Mouse (Mus musculus) neural tube, embryonic 15.5 days (tissue): Measurements from ENCODE around the gene Igfbp6. TPM values are rescaled to one million over a fixed set of nuclear protein-coding genes. Genes with fewer than 3 reads are reported as not detected.

Source experiments
- ATAC-seq: fragments of 200-750 bp; cut with Nextera tagmentation; 2 replicates; pipeline ENCODE4 v1.8.0; 2017; ENCODE audit warnings: mild to moderate bottlenecking, moderate TSS enrichment, moderate library complexity; ENCODE audit not compliant: low FRiP score
- H3K27ac ChIP-seq: fragments of 300-500 bp; sonication (generic); replicated peaks from 2 replicates; pipeline ENCODE4 v1.5.1; 2015; ENCODE audit warnings: mild to moderate bottlenecking, inconsistent platforms
- H3K27me3 ChIP-seq: fragments of 300-500 bp; sonication (generic); replicated peaks from 2 replicates; pipeline ENCODE4 v1.6.1; 2015; ENCODE audit warnings: inconsistent platforms
- H3K36me3 ChIP-seq: fragments of 300-500 bp; sonication (generic); 2 replicates; pipeline ENCODE4 v1.6.1; 2015; ENCODE audit warnings: inconsistent platforms
- H3K4me1 ChIP-seq: fragments of 300-500 bp; sonication (generic); 2 replicates; pipeline ENCODE4 v1.6.1; 2015; ENCODE audit warnings: inconsistent platforms
- H3K4me2 ChIP-seq: fragments of 300-500 bp; sonication (generic); 2 replicates; pipeline ENCODE4 v1.6.1; 2015; ENCODE audit warnings: inconsistent platforms, mild to moderate bottlenecking, moderate library complexity
- H3K4me3 ChIP-seq: fragments of 300-500 bp; sonication (generic); replicated peaks from 2 replicates; pipeline ENCODE4 v1.5.1; 2015; ENCODE audit warnings: mild to moderate bottlenecking, inconsistent platforms
- H3K9ac ChIP-seq: fragments of 300-500 bp; sonication (generic); replicated peaks from 2 replicates; pipeline ENCODE4 v1.6.1; 2015; ENCODE audit warnings: mild to moderate bottlenecking, inconsistent platforms
- H3K9me3 ChIP-seq: fragments of 300-500 bp; sonication (generic); replicated peaks from 2 replicates; pipeline ENCODE4 v1.6.1; 2016; ENCODE audit warnings: inconsistent platforms
- WGBS: fragments of 180-500 bp; shearing (Covaris S2); methylation state at CpG from one replicate; pipeline ENCODE4 v1.1.7; 2015; ENCODE audit warnings: mixed read lengths; 5-methylcytosine and 5-hydroxymethylcytosine counted together
- polyA plus RNA-seq: library from polyadenylated mRNA; unstranded; fragments of >200 nt; fragmentation: Nextera tagmentation; extraction: Ambion mirVana; gene quantifications from 2 replicates; pipeline ENCODE4 v1.2.1, GENCODE M21; 2015

Gene Igfbp6
- polyA plus RNA-seq, 1 experiment from 2014 or later = 3.5 TPM

GRCm38 (mm10) chr15:102111495-102111829 is 32.7 kb upstream of the Igfbp6 start:
- 78% methylated on average over 11 of the region's 11 CpGs for WGBS
- H3K4me3 ChIP-seq = no peak overlapping the region
- no peak overlapping the region for H3K9ac ChIP-seq
- H3K4me1 ChIP-seq = peaks cover 32% of the 10 kb centered on the region
- H3K4me2 ChIP-seq = no peak overlapping the region
- H3K27me3 ChIP-seq = peaks cover 7% of the 10 kb centered on the region; the same call in 1 of the 2 replicates
- H3K9me3 ChIP-seq = no peaks in the 10 kb centered on the region
- H3K27ac ChIP-seq = no peak overlapping the region
- H3K36me3 ChIP-seq = peaks cover 11% of the 10 kb centered on the region
- ATAC-seq = no peak

DNA sequence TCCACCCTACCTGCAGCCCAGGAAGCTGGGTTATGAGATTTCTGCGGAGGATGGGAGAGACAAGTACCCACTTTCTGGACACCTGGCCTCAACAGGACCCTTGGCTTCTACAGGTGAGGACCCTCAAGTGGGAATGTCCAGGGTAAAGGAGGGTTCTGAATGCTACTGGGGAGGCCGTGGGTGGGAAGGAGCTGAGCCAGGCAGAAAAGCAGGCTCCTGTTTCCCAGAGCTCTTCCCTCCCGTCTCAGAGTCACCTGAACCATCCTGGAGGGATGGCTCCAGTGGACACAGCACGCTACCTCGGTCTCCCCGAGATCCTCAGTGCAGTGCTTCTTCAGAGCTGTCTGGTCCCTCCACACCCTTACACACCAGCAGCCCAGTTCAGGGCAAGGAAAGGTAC is 32.0 kb upstream of the Igfbp6 start:
- no peak overlapping the region for H3K27ac ChIP-seq
- WGBS = 94% methylated on average over 6 of the region's 6 CpGs
- H3K36me3 ChIP-seq = peaks cover 18% of the 10 kb centered on the region
- peaks cover 4% of the 10 kb centered on the region; the same call in 1 of the 2 replicates for H3K27me3 ChIP-seq
- H3K9ac ChIP-seq = no peak overlapping the region
- H3K4me2 ChIP-seq = no peak overlapping the region
- peaks cover 31% of the 10 kb centered on the region for H3K4me1 ChIP-seq
- no peaks in the 10 kb centered on the region for H3K9me3 ChIP-seq
- H3K4me3 ChIP-seq = no peak overlapping the region
- no peak for ATAC-seq

GRCm38 (mm10) chr15:102112827-102113226 is 31.3 kb upstream of the Igfbp6 start:
- ATAC-seq = no peak
- no peaks in the 10 kb centered on the region for H3K9me3 ChIP-seq
- no peak overlapping the region for H3K4me2 ChIP-seq
- H3K27ac ChIP-seq = no peak overlapping the region
- no peak overlapping the region for H3K4me3 ChIP-seq
- H3K27me3 ChIP-seq = peaks cover 1% of the 10 kb centered on the region; the same call in 1 of the 2 replicates
- H3K36me3 ChIP-seq = peaks cover 24% of the 10 kb centered on the region
- H3K9ac ChIP-seq = no peak overlapping the region
- 81% methylated on average over 8 of the region's 8 CpGs for WGBS
- peaks cover 29% of the 10 kb centered on the region for H3K4me1 ChIP-seq

GRCm38 (mm10) chr15:102113674-102114073 is 30.5 kb upstream of the Igfbp6 start:
- H3K4me3 ChIP-seq = no peak overlapping the region
- ATAC-seq = no peak
- peaks cover 32% of the 10 kb centered on the region for H3K36me3 ChIP-seq
- peaks cover 30% of the 10 kb centered on the region for H3K4me1 ChIP-seq
- no peak overlapping the region for H3K27ac ChIP-seq
- no peaks in the 10 kb centered on the region for H3K9me3 ChIP-seq
- WGBS = 85% methylated on average over 4 of the region's 4 CpGs
- no peaks in the 10 kb centered on the region for H3K27me3 ChIP-seq
- H3K4me2 ChIP-seq = no peak overlapping the region
- H3K9ac ChIP-seq = no peak overlapping the region

DNA sequence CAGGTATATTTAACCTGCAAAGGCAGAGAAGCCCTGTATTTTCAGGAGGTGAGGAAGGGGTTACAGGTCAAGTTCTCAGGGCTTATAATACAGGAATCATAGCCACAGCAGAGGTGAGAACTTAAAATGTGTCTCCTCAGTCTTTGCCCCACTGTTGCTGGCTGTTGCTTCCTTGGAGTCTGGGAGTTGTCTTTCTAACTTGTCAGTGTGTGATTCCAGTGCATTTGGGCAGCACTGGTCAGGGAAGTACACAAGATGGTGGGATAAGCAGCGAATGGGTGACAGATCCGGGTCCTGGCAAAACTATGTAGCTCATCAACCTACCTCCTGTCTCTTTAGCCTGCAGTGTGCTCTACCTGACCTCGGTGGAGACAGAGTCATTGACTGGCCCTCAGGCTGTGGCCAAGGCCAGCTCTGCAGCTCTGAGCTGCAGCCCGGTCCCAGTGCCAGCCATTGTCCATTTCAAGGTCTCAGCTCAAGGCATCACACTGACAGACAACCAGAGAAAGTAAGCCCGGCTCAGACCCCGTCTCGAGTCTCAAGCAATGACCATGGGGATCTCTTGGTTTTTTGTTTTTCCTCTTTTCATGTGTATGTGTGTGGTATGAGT is 29.4 kb upstream of the Igfbp6 start:
- peaks cover 43% of the 10 kb centered on the region for H3K36me3 ChIP-seq
- no peak overlapping the region for H3K4me3 ChIP-seq
- H3K27me3 ChIP-seq = no peaks in the 10 kb centered on the region
- no peak overlapping the region for H3K9ac ChIP-seq
- WGBS = 89% methylated on average over 7 of the region's 7 CpGs
- H3K4me1 ChIP-seq = peaks cover 24% of the 10 kb centered on the region
- no peaks in the 10 kb centered on the region for H3K9me3 ChIP-seq
- H3K27ac ChIP-seq = no peak overlapping the region
- no peak for ATAC-seq
- no peak overlapping the region for H3K4me2 ChIP-seq

GRCm38 (mm10) chr15:102115731-102116231 is 28.4 kb upstream of the Igfbp6 start:
- no peaks in the 10 kb centered on the region for H3K27me3 ChIP-seq
- H3K27ac ChIP-seq = peak overlapping the region; percentile 29
- H3K4me1 ChIP-seq = peaks cover 24% of the 10 kb centered on the region
- no peak for ATAC-seq
- 70% methylated on average over 9 of the region's 9 CpGs for WGBS
- peaks cover 52% of the 10 kb centered on the region for H3K36me3 ChIP-seq
- no peak overlapping the region for H3K4me3 ChIP-seq
- no peak overlapping the region for H3K9ac ChIP-seq
- no peak overlapping the region for H3K4me2 ChIP-seq
- no peaks in the 10 kb centered on the region for H3K9me3 ChIP-seq

DNA sequence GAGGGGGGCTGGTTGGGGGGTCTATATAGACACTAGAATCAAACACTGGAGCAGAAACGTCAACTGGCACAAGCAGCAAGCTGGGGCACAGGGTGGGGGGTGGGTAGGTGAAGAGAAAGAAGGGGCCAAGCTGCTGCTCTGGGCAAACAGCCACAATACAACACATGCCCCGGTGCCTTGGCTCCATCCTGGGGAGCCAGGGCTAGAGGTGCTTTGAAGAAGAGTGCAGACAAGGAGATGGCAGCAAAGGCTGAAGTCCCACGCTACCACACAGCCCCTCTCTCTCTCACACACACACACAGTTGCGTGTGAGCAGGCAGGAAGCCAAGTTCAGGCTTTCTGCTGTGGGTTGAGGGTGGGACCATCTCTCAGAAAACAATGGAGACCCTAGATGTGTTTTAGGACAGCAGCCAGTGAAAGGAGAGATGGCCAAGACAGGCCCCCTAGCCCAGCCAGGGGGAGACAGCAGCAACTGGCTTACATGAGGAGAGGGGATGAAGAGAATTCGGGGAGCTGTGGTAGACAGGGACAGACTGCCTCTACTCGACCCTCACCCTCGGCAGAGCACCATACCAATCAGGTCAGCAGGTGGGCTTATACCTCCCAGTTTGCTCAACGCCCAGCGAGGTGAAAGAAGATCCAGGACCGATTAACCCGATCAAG is 27.3 kb upstream of the Igfbp6 start:
- Histone ChIP-seq H3K4me3 (no peak overlapping the region), H3K36me3 (peaks cover 63% of the 10 kb centered on the region), H3K9me3 (no peaks in the 10 kb centered on the region), H3K9ac (no peak overlapping the region), H3K27me3 (no peaks in the 10 kb centered on the region), H3K27ac (peak overlapping the region; percentile 29), H3K4me2 (no peak overlapping the region), H3K4me1 (peaks cover 24% of the 10 kb centered on the region)
- ATAC-seq = peak; percentile 45
- WGBS = 68% methylated on average over 11 of the region's 11 CpGs

- 75% methylated on average over 19 of the region's 19 CpGs for WGBS
- peaks cover 24% of the 10 kb centered on the region for H3K4me1 ChIP-seq
- peak overlapping the region; percentile 29 for H3K27ac ChIP-seq
- H3K4me3 ChIP-seq = no peak overlapping the region
- no peak for ATAC-seq
- no peak overlapping the region for H3K9ac ChIP-seq
- H3K36me3 ChIP-seq = peaks cover 65% of the 10 kb centered on the region
- H3K4me2 ChIP-seq = no peak overlapping the region
- H3K27me3 ChIP-seq = no peaks in the 10 kb centered on the region
- H3K9me3 ChIP-seq = no peaks in the 10 kb centered on the region
Observed at GRCm38 (mm10) chr15:102117461-102118443, 26.4 kb upstream of the Igfbp6 start.

DNA sequence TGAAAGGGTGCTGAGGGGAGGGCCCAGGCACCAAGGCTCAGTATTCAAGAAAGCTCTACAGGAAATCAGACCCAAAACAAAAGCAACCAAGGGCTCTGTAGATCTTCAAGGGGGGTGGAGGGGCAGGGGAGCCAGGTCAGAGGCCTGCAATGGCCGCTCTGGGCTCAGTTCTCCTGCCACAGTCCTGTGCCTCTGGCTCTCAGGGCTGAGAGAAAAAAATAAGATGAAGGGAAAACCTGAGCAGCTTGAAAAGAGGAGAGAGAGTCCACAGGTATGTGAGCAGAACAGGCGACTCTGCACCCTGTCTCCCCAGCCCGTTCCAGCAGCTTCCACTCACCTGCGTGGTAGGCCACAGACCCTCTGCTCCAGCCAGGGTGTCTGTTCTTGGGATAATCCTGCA is 25.6 kb upstream of the Igfbp6 start:
- ATAC-seq = no peak
- Histone ChIP-seq H3K4me2 (no peak overlapping the region), H3K9ac (no peak overlapping the region), H3K4me1 (peaks cover 24% of the 10 kb centered on the region), H3K36me3 (peaks cover 70% of the 10 kb centered on the region), H3K4me3 (no peak overlapping the region), H3K9me3 (no peaks in the 10 kb centered on the region), H3K27ac (no peak overlapping the region), H3K27me3 (no peaks in the 10 kb centered on the region)
- 91% methylated on average over 4 of the region's 4 CpGs for WGBS

- peaks cover 71% of the 10 kb centered on the region for H3K36me3 ChIP-seq
- peaks cover 24% of the 10 kb centered on the region for H3K4me1 ChIP-seq
- H3K4me3 ChIP-seq = no peak overlapping the region
- H3K9me3 ChIP-seq = no peaks in the 10 kb centered on the region
- WGBS = 79% methylated on average over 8 of the region's 8 CpGs
- H3K9ac ChIP-seq = no peak overlapping the region
- H3K27ac ChIP-seq = no peak overlapping the region
- H3K27me3 ChIP-seq = no peaks in the 10 kb centered on the region
- no peak overlapping the region for H3K4me2 ChIP-seq
- no peak for ATAC-seq
Observed at GRCm38 (mm10) chr15:102119121-102119830, 24.9 kb upstream of the Igfbp6 start.

- H3K36me3 ChIP-seq = peaks cover 77% of the 10 kb centered on the region
- no peak overlapping the region for H3K4me2 ChIP-seq
- ATAC-seq = no peak
- 83% methylated on average over 2 of the region's 2 CpGs for WGBS
- no peak overlapping the region for H3K9ac ChIP-seq
- no peak overlapping the region for H3K4me3 ChIP-seq
- no peaks in the 10 kb centered on the region for H3K27me3 ChIP-seq
- H3K9me3 ChIP-seq = no peaks in the 10 kb centered on the region
- no peak overlapping the region for H3K27ac ChIP-seq
- peaks cover 24% of the 10 kb centered on the region for H3K4me1 ChIP-seq
Observed at GRCm38 (mm10) chr15:102119831-102120170, 24.4 kb upstream of the Igfbp6 start.
